Mouse (Mus musculus): ENCODE data around the gene Sdc1. TPM values are rescaled to one million over a fixed set of nuclear protein-coding genes. Genes with fewer than 3 reads are reported as not detected.
A peak's percentile ranks its signal among the peaks of the same experiment; 100 is the strongest.

The Sdc1 gene
- total RNA-seq, 2 experiments from 2014 or later, result 30.2 to 30.8 TPM

GRCm38 (mm10) chr12:8782565-8782964 lies 11.4 kb downstream of the Sdc1 start:
- DNase-seq, result no peak

DNA sequence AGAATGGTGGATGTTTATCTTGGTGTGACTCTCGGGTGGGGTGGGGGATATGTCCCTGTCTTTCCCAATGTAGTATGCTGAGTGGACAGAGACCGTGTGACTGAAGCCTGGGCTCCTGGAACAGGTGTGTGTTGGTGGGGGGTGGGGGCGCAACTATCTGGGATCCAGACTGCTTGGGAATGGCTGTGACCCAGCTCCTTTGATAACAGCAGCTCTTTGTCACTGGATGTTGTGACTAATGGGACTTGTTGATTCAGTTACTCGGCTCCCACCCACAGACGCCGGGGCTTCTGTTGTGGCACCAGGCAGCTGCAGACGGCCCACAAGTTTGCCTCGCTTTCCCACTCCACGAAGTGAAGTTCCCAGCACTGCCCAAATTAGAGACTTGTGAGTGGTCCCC lies 13.1 kb downstream of the Sdc1 start:
- no peak for DNase-seq

DNA sequence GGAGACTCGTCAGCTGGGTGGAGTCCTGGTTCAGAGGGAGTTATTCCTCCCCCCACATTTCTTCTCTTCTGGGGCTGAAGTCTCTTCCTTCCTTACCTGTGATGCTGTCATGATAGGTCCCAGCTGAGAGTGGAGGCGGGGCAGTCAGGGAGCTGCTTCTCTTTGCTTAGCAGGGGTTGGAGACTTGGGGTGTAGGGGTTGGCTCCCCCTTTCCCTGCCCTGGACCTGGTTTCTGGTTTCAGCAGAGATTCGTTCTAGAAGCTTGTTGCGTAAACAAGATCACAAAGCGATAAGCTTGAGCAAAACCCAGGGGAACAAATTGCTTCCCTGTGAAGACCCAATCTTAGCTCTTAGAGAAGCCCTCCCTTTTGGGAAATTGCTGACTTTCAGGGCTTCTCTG lies 15.4 kb downstream of the Sdc1 start:
- no peak for DNase-seq

DNA sequence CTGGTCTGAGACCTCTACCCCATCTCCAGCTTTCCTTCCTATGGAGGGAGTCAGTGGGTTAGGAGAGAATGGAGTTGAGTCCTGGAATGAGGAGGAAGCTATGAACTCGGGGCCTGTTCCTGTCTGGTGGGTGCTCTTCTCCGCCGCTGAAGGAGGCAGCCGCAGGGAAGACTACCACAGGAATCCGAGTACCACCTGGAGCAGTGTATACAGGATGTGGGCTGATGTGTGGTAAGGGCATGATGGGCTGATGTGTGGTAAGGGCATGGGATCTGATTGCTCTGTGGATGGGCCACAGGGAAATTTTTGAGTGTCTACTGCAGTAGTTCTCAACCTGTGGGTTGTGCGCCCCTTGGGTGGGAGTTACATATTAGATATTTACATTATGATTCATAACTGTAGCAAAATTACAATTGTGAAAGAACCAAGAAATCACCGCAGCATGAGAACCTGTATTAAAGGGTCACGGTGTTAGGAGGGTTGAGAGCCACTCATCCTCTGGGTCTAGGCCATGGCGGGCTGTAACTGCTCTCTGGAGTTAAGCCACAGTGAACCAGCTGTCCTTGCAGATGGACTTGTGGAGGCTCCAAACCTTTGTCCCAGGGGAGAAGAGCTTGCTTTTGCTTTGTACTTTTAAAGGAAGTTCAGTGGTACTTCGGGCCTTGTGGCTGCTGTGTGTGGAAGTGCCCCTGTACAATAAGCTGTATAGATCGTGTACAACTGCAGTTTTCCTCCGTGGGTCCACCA lies 16.0 kb downstream of the Sdc1 start:
- no peak for DNase-seq

DNA sequence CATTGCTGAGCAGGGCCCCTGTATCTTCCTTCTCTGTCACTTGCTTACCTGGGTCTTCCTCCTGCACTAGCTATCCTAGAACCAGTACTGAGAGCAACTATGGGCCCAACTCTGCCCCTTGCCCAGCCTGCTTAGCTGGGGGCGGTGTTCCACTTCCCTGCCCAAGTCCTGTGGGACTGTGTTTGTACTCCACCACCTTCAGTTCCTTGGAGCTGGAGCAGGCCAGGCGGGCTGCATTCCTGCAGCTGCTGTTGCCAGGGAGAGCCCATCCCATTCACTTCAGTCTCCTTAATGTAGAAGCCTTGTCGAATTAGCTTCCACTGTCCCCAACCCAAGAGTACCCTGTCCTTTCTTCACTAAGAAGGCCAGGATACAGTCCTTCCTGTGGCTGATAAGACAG lies 17.3 kb downstream of the Sdc1 start:
- no peak for DNase-seq

- DNase-seq, result no peak
These were observed 19.5 kb downstream of the Sdc1 start for GRCm38 (mm10) chr12:8790615-8791014.

DNA sequence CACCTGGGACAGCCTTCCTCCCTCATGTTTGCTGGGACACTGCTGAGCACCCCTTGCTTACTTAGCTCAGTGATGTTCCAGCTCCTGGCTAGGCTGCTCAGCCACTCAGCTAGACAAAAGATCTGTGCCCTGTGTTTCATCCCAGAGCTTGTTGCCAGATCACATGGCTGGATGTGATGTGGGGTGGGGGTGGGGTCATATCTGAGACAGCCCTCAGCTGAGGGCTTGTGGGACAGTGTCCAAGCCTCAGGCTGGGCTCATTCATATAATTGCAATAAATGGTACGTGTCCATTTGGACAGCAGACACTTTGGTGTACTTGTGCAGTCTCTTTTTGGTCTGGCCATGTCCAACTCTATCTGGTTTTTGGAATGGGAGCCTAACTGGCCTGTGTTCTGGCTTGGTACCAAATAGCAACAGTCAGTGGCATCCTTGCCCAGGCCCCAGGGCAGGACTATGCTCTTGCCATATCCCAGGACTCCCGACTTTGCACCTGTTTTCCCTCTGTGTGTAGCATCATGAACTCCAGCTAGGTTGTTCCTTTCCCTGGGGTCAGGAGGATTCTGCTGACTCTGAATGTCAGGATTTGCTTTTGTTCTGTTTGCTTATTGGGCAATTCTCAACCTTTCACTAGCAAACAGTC lies 22.4 kb downstream of the Sdc1 start:
- no peak for DNase-seq

DNA sequence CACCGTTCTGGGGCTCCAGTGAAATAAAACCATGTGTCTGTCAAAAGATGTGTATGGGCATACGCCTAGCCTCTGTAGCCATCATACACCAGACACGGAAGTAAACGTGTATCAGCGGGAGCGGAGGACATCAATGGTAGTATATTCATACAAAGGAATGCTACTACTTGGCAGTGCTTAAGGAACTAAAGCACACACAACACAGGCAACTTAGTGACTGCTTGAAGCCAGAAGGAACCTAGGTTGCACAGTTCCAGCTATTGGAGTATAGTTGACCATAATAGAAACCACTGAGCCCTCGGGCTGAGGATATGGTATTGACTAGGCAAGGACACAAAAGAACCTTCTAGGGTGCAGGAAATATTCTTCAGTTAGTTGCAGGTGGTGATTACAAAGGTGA lies 26.8 kb downstream of the Sdc1 start:
- DNase-seq, result no peak

DNA sequence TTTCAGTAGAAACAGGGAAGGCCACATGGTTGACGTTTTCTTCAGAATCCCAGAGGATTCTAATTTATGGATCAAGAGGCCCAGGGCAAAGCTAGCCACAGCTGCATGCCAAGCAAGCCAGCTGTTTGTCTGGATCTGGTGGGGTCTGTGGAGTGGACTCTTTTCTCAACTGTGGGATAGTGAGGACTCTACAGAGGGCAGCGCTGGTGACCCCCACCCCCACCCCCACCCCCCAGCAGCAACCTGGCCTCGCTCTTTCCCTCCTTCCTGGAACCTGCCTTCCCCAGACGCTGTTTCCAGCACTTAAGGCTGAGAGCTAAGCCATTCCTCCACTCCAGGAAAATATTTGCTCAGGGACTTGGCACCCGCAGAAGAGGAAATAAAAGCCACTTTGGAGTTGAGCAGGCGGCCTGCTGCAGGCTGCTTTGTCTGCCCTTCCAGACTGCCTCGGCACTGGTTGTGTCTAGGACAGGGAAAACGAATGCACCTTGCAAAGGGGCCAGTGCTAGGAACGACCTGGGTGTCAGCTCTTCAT lies 27.4 kb downstream of the Sdc1 start:
- DNase-seq, result no peak

DNA sequence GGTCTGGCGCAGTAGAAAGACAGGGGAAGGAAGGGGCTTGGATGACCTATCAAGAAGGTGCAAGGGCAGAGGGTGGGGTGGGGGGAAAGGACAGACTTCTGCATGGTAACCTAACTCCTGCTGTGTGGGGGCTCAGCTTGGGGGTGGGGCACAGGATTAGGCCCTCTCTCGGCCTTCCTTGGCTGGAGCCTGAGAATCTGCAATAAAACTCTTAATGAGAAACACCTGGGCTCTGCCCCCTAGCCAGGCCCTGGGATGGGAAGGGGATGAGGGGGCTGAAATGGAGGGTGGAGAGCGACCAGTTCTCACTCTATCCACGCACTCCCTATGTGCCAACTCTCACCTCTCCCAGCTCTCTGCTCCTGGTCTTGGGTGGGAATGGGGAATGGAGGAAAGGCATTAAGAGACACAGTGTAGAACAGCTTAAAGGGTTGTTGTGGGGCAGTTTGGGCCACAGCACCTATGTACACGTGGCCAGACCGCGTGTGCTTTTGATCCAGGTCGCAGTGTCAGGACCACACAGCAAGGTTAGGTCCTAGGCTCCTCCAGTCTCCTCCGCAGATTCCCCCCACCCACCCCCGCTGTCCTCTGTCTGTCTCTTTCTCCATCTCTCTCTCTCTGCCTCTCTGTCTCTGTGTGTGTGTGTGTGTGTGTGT lies 32.4 kb downstream of the Sdc1 start:
- DNase-seq, result no peak

GRCm38 (mm10) chr12:8804077-8804456 lies 32.9 kb downstream of the Sdc1 start:
- no peak for DNase-seq

GRCm38 (mm10) chr12:8804934-8805722 lies 34.0 kb downstream of the Sdc1 start:
- no peak for DNase-seq

DNA sequence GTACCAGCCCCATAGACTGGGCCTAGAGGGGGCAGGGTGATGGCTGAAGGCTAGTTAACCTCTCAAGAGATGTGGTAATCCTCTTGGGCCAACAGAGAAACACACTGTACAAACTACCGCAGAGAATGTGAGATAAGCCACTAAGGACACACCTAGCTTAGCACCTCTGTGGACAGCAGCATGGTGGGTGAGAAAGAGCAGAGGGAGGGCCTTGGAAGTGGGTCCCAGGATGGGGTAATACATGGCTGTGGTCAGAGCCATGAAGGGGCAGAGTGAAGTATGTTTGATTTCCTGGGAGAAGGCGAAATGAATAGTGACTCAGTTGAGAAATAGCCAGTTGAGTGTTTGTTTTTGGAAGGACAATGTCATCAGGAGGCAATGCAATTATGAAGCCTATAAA lies 38.0 kb downstream of the Sdc1 start:
- no peak for DNase-seq

- no peak for DNase-seq
These were observed 38.5 kb downstream of the Sdc1 start for GRCm38 (mm10) chr12:8809626-8810025.

GRCm38 (mm10) chr12:8810966-8811365 lies 39.8 kb downstream of the Sdc1 start:
- no peak for DNase-seq

- peak; percentile 60 for DNase-seq
These were observed 40.3 kb downstream of the Sdc1 start for GRCm38 (mm10) chr12:8811441-8811871.

- no peak for DNase-seq
These were observed 40.9 kb downstream of the Sdc1 start for GRCm38 (mm10) chr12:8811894-8812560.

GRCm38 (mm10) chr12:8817467-8818232 lies 46.5 kb downstream of the Sdc1 start:
- DNase-seq, result peak; percentile 68

GRCm38 (mm10) chr12:8818233-8818672 lies 47.1 kb downstream of the Sdc1 start:
- DNase-seq, result no peak

DNA sequence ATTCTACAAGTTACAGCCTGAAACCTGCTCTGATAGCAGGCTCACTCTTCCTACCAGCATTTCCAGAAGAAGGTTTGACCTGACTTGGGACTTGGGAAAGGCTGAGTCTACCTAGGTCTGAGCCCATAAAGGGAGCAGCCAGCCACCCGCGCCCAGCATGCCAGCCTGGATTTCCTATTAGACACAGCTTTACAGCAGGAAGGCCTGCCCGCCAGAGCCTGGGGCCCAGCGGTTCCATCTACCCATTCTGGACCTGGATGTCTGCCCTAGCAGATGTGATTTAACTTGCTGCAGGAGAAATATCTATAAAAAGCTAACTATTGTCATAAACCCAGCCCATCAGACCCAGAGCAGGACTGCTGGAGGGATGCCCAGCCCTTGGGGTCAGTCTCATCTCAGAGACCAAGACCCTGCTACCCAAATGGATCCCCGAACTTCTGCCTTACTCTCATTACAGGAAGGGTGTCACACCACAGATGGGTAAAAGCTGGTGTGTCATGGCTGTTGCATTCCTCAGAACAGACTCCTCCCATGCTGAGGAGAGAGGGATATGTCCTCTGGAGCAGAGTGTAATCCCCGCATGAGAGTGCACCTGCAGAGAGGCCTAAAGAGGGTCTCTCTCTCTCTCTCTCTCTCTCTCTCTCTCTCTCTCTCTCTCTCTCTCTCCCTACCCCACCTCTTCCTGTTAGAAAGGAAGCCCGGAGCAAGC lies 54.0 kb downstream of the Sdc1 start:
- no peak for DNase-seq

Measured in heart, postnatal 4 days (tissue).